Mouse (Mus musculus): Measurements from ENCODE around the gene Sec13. TPM values are rescaled to one million over a fixed set of nuclear protein-coding genes. Genes with fewer than 3 reads are reported as not detected.

Gene Sec13
- total RNA-seq (2014; fragmentation: Nextera tagmentation) (130 and 140 TPM in 2 replicates), total RNA-seq (2017) (87.3 and 103 TPM in 2 replicates)

DNA sequence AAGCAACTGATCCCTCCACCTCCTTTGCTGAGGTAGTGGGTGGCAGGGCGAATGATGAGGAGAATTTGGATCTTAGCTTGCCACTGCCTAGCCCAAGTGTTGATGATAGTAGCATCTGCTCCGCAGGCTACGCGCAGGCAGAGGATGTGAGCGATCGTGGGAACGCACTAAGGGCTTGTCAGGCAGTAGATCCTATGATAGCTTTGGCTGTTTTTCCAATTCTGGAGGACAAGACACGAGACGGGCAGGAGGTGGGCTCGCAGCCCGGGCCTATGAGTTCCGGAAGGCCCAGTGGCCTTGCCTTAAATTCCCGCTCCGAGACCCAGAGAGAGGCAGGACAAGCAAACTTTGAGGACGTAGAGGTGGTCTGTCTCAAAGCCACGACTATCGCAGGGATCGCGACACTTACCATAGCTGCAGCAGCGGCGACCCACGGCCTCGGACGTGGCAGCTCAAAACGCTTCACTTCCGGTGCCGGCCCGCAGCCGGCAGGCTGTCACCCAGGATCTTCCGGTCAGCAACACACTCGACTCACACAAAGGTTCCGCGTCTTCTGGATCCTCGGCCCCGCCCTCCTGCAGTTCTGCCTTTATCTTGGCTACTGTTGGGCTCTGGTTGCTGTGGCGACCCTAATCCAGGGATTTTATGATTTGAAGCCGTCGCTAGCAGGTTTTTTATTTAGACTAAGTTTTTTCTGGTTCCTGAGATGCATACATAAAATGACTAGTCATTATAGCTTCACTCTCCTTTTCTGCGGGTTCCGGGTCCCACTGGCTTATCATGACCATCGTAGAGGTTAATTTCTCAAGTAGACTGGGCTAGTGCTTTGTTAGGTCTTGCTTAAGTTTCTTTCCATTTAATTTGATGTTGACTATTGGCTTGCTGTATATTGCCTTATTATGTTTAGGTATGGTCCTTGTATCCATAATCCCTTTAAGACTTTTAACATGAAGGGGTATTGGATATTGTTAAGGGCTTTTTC, at the start of gene Sec13:
Gene Sec13, minus strand, starts transcription at position 508 of the 982 bp plus-strand sequence.
- ATAC-seq (replicated peaks; ENCODE audit: low FRiP score, low TSS enrichment, poor library complexity, severe bottlenecking) = peak; percentile 82

DNA sequence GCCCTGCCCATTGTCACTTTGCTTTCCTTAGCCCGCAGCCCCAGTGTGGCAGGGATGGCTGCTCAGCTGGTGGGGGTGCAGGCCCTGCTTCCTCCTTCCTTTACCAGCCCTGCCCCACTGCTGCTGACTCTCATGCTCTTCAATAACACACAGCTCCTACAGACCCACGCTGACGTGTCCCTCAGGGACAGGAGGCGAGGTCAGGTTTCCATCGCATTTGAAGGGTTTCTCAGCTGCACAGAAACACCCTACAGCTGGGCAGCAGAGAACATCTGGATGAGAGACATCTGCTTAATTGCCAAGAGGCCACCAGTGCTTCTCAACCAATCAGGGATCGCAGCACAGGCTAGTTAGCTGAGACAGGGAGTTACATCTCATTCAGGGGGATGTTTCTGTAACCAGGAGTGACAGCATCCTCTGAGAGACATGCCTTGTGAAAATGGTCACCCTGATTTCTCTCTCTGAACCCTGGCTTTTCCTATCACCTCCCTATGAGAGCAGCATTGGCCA, 47.0 kb upstream of the Sec13 start:
- no peak for ATAC-seq (replicated peaks; ENCODE audit: low FRiP score, low TSS enrichment, poor library complexity, severe bottlenecking)

GRCm38 (mm10) chr6:113785658-113786057, 45.1 kb upstream of the Sec13 start:
- no peak for ATAC-seq (replicated peaks; ENCODE audit: low FRiP score, low TSS enrichment, poor library complexity, severe bottlenecking)

DNA sequence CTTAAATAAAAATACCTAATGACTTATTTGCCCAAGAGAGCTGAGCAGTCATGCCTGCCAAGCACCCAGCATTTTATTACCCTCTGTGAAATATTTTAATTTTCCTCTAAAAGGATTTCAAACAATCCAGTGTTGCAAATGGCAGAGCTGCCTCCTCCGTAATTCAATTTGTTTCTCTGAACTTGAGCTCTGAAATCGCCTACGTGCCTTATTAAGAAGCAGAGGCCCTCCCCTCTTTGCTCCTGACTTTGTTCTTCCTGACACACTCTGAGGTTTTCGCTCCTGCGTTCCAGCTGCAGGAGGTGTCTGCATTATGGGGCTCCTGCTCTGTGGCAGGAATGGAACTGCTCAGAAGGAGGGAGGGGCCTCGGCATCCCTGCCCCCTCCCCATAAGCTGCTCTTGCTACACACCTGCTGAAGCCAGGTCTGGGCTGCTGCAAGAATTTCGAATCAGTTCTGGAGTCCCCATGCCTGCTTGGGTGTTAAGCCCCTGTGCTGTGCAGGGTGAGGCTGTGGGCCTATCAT, 37.7 kb upstream of the Sec13 start:
- ATAC-seq (replicated peaks; ENCODE audit: low FRiP score, low TSS enrichment, poor library complexity, severe bottlenecking) = no peak

DNA sequence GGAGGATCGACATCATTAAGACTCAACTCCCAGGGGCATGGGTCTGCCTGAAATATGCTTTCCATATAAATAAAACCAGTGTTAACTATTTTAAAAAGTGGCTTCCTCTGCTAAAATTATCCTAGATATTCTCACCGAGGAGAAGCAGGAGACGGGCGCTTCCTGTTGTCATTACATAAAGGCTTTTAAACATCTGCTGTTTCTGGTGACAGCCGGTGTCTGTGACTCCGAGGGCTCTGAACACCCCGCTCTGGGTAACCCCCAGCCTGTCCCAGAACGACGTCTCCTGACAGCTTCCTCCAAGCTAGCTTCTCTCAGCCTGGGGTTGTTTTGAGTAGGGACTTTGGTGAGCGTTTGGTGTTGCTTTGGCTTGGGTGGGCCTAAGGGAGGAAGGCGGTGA, 28.3 kb upstream of the Sec13 start:
- no peak for ATAC-seq (replicated peaks; ENCODE audit: low FRiP score, low TSS enrichment, poor library complexity, severe bottlenecking)

DNA sequence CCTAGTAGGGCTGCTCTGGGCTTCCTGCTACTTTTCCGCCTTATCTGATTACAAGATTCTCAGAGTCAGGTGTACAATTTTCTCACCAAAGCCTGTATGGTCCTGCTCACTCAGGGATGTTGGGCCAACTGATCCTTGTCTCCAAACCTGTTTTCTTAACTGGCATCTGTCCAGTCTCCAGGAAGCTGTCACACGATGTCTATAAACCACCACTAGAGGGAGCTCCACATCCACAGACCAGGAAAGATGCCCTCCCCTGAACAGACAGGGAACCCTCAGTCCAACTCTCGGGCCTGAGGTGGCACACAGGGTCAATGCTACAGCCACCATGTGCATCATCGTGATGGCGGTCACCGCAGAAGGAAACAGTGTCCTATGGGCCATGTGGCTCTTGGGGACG, 21.1 kb upstream of the Sec13 start:
- ATAC-seq (replicated peaks; ENCODE audit: low FRiP score, low TSS enrichment, poor library complexity, severe bottlenecking) = peak; percentile 58

DNA sequence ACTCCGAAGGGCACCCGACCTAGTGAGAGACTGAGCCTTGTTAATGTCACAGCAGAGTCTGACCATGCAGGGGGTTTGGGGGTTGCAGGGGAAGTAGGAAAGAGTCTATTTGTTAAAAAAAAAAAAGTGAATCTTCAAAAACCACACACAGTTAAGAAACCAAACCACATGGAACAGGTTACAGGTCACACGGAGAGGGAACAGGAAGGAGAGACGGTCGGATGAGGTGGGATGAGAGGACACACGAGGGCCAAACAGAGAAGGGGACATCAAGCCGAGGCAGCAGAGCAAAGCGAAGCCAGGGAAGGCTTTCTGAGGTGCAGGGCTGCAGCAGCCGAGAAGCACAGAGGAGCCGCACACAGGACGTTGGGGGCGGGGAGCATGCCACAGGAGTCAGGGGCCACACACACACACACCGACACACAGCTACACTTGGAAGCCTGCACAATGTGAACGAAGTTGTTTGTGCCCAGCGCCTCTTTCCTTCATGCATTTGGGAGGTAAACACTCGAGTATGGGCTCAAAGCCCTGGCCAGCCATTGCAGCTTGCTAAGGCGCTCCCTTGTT, 8.7 kb upstream of the Sec13 start:
- no peak for ATAC-seq (replicated peaks; ENCODE audit: low FRiP score, low TSS enrichment, poor library complexity, severe bottlenecking)

DNA sequence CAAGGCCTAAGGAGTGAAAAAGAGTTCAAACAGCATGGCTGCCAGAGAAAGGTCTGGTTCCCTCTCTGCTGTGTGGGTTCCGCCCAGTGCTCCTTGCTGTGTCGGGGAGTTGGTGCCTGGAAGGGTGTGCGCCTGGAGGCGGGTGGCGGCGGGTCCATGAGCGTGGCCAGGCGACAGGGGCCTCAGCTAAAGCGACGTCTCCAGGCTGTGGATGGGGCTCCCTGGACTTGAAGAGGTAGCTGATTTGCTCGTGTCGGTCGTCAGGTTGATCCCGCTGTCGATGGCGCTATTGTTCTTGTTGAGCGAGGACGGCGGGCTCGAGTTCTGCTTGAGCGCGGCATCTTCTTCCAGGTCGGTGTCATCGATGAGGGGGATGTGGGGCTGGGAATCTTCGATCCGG, 7.8 kb upstream of the Sec13 start:
- ATAC-seq (replicated peaks; ENCODE audit: low FRiP score, low TSS enrichment, poor library complexity, severe bottlenecking) = no peak

GRCm38 (mm10) chr6:113747284-113747683, 6.7 kb upstream of the Sec13 start:
- no peak for ATAC-seq (replicated peaks; ENCODE audit: low FRiP score, low TSS enrichment, poor library complexity, severe bottlenecking)

GRCm38 (mm10) chr6:113745117-113745516, 4.6 kb upstream of the Sec13 start:
- ATAC-seq (replicated peaks; ENCODE audit: low FRiP score, low TSS enrichment, poor library complexity, severe bottlenecking) = no peak

DNA sequence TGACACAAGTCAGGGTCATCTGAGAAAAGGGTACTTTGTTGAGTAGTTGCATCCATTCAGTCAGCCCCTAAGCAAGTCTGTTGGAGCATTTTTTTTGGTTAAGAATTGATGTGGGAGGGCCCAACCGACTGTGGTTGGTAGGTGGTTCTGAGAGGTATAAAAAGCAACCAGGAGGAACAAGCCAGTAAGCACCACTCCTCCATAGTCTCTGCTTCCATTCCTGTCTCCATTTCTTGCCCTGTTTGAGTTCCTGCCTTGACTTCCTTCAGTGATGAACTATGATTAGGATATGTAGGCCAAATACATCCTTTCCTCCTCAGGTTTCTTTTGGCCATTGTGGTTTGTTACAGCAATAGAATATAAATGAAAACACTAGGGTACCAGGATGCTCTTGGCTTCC, 2.6 kb upstream of the Sec13 start:
- no peak for ATAC-seq (replicated peaks; ENCODE audit: low FRiP score, low TSS enrichment, poor library complexity, severe bottlenecking)

DNA sequence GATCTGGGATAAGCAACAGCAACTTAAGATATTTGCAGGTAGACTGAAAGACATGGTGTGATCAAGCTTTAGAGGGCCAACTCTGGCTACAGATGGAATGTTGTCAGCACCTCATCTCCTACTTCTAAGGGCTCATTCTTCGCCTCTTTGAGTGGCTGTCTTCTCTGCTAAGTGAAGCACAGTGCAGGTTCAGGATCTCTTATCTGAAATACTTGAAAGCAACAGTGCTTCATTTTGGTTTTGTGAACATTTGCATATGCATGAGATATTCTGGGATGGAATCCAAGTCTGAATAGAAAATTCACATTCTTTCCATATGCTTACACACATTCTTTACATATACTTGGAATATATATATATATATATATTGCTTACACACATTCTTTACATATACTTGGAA, 1.8 kb upstream of the Sec13 start:
- ATAC-seq (replicated peaks; ENCODE audit: low FRiP score, low TSS enrichment, poor library complexity, severe bottlenecking) = no peak

GRCm38 (mm10) chr6:113741425-113741824, 882 bp upstream of the Sec13 start:
- ATAC-seq (replicated peaks; ENCODE audit: low FRiP score, low TSS enrichment, poor library complexity, severe bottlenecking) = no peak

GRCm38 (mm10) chr6:113737318-113738046, 3.1 kb downstream of the Sec13 start:
- no peak for ATAC-seq (replicated peaks; ENCODE audit: low FRiP score, low TSS enrichment, poor library complexity, severe bottlenecking)

- no peak for ATAC-seq (replicated peaks; ENCODE audit: low FRiP score, low TSS enrichment, poor library complexity, severe bottlenecking)
These were observed 9.2 kb downstream of the Sec13 start for GRCm38 (mm10) chr6:113731296-113731695.

- ATAC-seq (replicated peaks; ENCODE audit: low FRiP score, low TSS enrichment, poor library complexity, severe bottlenecking) = no peak
These were observed 12.4 kb downstream of the Sec13 start for GRCm38 (mm10) chr6:113728181-113728580.

- no peak for ATAC-seq (replicated peaks; ENCODE audit: low FRiP score, low TSS enrichment, poor library complexity, severe bottlenecking)
These were observed 19.5 kb downstream of the Sec13 start for GRCm38 (mm10) chr6:113721061-113721460.

DNA sequence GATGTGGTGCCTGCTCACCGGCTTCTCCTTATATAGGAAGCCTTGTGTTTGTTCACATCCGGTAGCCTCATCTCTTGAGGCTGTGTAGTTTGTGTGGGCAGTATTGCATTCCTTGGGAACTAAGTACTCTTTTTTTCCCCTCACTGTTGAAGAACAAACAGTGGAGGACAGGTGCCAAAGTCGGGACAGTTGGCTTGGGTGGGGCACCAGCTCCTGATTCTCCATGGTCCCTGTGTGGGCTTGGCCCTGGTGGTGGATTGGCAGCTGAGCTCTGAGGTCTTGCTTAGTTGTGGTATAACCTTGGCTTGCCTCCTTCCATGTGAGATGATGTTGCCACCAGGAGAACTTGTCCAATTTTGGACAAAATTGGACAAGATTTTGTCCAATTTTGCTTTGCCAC, 20.7 kb downstream of the Sec13 start, which contains the start of gene Ghrl:
Gene Ghrl, minus strand, starts transcription at position 3 of the 400 bp plus-strand sequence.
- no peak; the same call in 1 of the 2 replicates for ATAC-seq (replicated peaks; ENCODE audit: low FRiP score, low TSS enrichment, poor library complexity, severe bottlenecking)

DNA sequence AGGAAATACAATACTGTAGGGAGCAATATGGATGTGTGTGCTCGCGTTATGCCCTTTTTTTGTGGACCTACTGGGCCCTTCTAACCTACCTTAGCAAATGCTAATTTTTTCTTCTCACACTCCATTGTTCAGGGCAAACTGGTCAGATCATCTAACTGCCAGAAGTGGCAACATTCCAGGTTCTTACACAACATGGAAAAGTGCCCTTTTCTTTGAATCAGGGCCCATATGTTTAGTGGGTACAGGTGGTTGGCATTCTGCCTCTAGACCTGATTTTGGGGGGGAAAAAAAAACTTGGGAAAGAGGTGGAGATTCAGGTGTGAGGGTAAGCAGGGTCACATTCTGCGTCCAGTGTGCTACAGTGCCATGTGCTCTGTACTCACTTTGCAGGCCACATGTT, 23.0 kb downstream of the Sec13 start:
- ATAC-seq (replicated peaks; ENCODE audit: low FRiP score, low TSS enrichment, poor library complexity, severe bottlenecking) = no peak

- ATAC-seq (replicated peaks; ENCODE audit: low FRiP score, low TSS enrichment, poor library complexity, severe bottlenecking) = no peak
These were observed 25.7 kb downstream of the Sec13 start for GRCm38 (mm10) chr6:113714797-113715196.

All from megakaryocyte-erythroid progenitor cell, adult 5-6 weeks (primary cell).